Mouse (Mus musculus) ES-Bruce4 (cell line): Measurements from ENCODE around the gene Aktip.

Experiments used
- CTCF ChIP-seq: IDR thresholded peaks from one replicate; pipeline ENCODE4 v1.8.1; 2011; ENCODE audit warnings: low read depth, low read length
- EP300 ChIP-seq: IDR thresholded peaks from 2 replicates; pipeline ENCODE4 v1.6.1; 2011; ENCODE audit warnings: low read depth, low read length; ENCODE audit not compliant: insufficient read depth
- POLR2A ChIP-seq: IDR thresholded peaks from one replicate; pipeline ENCODE4 v1.8.1; 2011; ENCODE audit warnings: low read length; ENCODE audit not compliant: insufficient read depth

- TF ChIP-seq POLR2A (no peak), CTCF (no peak), EP300 (no peak)
Measured at GRCm38 (mm10) chr8:91170914-91171313, 28.9 kb downstream of the Aktip start.
